Mouse (Mus musculus): ENCODE data around the gene Phf20.
"Not testable (repeated sequence)": the region's sequence is repeated elsewhere in the genome, so short reads cannot be mapped to it uniquely, and the experiment has no call there.

DNA sequence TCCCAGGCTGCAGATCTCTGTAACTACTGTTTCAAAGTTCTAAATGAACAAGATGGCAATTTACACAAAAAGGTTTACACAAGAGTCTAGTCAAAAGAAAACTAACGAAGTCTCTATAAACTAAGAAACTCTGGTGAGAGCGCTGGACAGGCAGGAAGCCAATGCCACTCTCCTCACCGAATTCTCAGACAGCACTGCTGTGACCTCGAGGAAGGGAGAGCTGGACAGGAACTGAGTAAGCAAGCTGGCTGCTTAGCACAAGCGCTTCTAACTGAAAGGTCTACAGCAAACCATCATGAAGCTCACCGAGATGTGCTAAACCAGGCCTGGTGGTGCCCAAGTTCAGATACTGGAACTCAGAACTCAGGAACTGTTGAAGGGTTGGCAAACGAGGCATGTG, 7.0 kb upstream of the Phf20 start:
- TF ChIP-seq EP300, CTCF (IDR thresholded peaks at IDR 0.05): not testable (repeated sequence)

Measured in lung, postnatal 0 days (tissue).